Mouse (Mus musculus): ENCODE measurements around the gene Tectb.
A peak's percentile ranks its signal among the peaks of the same experiment; 100 is the strongest.

The Tectb gene

DNA sequence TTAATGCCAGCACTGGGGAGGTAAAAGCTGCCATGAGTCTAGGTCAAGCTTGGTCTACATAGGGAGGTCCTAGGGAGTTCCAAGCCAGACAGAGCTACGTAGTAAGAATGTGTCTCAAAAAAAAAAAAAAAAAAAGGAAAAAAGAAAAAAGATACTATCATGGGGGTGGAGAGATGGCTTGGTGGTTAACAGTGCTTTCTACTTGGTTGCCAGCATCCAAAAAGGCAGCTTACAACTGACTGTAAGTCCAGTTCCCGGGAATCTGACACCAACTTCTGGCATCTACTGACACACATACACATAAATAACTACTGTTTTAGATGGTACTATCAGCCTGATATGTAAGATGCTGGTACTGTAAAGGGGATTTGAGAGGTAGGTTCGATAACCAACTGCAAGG lies 28.6 kb downstream of the Tectb start:
- no peak for DNase-seq (ENCODE audit: low read depth)

DNA sequence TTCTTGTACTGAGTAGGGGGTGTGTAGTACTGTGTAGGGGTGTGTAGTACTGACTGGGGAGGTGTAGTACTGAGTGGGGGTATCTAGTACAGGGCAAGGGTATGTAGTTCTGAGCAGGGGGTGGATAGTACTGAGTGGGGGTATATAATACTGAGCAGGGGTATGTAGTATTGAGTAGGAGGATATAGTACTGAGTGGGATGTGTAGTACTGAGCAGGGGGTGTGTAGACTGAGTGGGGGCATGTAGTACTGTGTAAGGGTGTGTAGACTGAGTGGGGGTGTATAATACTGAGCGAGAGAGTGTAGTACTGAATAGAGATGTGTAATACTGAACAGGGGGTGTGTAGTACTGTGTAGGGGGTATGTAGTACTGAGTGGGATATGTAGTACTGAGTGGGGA lies 31.2 kb downstream of the Tectb start:
- no peak for DNase-seq (ENCODE audit: low read depth)

DNA sequence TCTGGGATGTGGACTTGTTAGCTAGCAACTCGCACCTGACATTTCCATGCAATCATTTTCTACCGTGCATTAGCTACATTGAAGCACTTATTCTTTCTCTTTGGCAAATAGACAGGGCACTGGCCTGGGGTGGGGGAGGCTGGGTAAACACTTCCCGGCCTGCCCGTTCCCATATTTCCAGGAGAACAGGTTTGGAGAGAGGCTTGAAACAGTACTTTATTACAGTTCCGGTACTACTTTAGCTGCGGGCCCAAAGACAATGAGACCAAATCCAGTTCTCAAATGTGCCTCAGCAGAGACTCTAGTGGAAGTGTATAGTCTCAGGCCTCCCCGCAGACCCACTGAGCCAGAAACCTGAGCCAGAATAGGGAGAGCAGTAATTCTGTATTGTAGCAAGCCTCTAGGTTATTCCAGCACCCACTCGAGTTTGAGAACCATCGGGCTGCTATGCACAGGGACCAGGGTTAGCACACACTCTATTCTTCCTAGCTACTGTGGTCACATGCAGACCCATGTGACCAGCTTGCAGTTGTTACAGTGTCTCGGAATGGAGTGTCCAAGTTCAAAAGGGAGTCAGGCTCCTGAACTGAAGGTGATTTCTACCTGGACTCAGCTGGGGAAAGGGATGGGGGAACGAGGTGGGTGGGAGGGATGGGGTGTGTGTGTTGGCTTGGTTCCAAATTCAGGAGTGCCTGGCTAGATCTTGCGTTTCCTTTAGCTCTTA lies 33.2 kb downstream of the Tectb start:
- no peak for DNase-seq (ENCODE audit: low read depth)

DNA sequence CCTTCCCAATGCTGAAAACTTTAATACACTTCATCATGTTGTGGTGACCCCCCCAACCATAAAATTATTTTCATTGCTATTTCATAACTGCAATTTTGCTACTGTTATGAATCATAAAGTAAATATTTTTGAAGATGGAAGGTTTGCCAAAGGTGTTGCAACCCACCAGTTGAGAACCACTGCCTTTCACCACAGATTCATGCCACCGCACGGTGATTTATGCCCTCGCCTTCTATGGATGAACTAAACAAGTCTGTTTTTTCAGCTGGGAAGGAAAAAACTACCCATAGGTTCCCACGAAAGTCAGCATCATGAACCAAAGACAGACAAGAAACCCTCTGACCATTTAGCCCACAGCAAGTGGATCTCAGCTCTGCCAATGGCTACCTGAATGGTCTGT lies 36.3 kb downstream of the Tectb start:
- DNase-seq (ENCODE audit: low read depth): no peak

DNA sequence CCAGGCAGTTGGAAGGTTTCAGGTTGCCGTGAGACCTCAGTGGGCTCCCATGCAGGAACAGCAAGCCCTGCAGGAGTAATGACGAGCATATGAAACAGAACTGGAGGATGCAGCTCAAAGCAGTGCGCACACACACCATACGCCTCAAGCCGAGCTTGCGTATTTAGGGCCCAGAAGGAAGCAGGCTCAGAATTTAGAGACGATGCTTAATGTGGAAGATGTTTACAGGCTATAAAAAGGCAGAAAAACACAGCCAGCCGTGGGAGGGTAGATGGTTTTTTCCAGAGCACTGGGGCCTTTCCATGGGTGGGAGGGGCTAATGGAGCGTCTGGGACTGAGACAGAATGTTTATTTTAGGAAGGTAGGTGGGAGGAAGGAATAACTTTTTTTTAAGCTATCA lies 36.8 kb downstream of the Tectb start:
- no peak for DNase-seq (ENCODE audit: low read depth)

DNA sequence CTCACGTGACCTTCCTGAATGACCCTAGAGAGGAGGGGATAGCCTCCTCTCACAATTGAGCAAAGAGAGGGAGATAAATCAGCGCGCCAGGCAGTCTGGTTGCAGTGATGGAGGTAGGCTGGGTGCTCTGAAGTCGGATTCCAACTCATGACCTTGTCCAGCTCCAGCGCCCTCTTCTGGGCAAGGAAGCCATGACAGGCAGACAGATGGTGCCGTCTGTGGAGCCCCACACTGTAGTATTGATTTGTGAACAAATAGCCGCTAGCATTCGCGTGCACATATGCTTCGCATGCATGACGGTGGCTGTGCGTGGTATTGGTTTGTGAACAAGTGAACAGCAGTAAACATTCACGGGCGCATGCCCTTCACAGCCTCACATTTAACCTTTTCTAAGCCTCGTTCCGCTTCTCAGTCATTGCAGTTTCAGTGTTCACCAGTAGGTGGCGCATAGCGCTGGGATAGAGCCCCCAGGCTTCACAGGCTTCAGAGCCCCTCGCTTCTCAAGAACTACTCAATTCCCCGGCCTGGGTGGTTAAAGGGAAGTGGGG lies 37.7 kb downstream of the Tectb start:
- DNase-seq (ENCODE audit: low read depth): peak; percentile 87

DNA sequence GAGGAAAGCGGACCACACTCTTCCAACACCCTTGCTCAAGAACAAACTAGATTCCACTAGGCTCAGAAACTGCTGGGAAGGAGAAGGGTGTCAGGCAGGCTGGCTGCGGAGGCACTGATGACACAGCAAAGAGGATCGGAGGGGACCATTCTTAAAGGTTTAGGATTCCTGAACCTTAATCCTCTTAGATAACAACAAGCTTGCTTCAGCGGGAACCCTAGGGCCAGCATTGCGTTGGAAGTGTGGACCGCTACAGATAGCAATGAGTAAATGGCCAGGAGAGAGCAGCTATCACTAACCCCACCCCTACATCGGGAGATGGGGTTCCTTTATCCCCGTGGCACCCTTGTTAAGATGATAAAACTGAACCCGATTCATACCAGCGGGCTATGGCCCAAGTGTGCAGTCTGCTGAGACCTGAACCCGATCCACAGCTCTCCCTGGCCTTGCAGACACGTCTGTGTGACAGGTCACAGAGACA lies 38.2 kb downstream of the Tectb start:
- no peak for DNase-seq (ENCODE audit: low read depth)

DNA sequence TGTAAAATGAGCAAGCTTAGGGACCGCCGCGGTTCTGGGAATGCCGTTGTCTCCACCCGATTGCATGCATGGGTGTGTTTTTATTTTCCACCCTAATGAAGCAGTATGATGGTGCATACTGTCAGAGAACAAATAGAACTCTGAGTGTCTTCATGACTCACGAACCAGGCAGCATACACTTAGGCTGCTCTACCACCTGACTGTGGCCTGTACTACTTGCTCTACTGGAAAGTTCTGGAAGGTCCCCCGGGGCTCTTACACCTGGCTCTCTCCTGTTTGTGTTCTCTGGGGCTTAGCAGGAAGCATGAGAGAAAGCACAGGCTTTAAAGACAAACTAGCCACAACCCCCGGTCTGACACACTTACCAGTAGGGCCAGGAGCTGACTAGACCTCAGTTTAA lies 38.8 kb downstream of the Tectb start:
- no peak for DNase-seq (ENCODE audit: low read depth)

DNA sequence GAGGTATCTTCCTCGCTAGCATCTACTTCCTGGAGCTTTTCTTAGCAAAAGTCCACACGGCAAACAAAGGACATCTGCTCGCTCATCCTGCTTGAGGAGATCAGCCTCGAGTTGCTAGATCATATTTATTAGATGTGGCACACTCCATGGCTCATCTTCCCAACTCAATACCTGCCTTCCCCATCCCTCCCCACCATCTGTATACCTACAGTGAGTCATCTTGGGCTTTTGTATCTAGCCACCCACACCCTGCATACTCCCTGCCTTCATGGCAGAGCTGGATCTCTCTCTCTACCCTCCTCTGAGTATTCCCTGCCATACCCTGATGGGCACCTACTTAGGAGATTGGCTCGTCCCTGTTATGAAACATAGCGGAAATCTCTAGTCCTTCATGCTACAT lies 40.7 kb downstream of the Tectb start:
- DNase-seq (ENCODE audit: low read depth): no peak

DNA sequence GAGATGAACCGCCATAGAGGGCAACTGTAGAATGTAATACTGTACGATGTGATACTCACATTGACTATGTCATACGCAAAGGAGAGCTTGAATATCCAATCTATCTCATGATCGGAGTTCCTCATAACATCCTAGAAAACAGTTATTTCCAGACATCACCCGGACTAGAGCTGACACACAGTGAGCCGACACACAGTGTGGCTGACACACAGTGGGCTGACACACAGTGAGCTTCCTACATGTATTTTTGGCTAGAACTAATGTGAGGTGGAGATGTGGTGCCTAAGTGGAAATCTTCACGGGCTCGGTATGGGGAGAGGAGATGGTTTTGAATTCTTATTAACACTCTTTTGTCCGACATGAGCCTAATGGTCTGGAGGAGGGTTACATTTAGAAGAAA lies 41.7 kb downstream of the Tectb start:
- DNase-seq (ENCODE audit: low read depth): no peak

DNA sequence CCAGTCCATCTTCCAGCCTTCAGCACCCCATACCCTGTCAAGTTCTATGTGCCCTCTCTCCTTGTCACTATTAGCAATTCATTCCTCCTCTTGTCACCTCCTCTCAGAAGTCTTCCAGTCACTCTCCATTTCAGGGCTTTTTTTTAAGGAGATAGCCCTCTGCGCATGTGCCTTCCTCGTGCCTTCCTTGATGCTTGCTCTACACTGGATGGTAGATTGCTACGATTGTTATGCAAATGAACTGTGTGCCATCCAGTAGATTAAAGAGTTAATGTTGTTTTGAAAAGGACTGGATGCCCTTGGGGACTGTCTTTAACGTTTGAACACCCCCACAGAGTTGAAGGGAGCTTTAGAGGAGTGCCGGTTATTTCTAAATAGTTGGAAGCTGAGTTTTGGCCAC lies 46.1 kb downstream of the Tectb start:
- DNase-seq (ENCODE audit: low read depth): no peak

DNA sequence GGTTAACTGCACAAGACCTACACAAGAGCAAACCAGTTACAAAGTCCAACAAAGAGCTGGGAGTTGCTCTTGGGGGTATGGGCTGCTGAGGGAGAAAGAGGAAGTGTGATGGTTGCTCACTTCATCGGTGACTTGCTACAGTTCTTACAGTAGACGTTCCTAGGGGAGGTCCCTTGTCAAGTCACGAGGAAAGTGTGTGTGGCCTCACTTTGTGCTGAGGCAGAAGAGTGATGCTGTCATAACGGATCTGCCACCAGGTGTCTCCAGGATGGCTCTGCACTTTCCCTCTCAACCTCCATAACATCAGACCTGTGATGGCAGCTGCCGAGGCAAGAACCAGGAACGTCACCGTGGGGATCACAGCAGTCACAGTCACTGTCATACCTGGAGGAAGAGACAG lies 46.6 kb downstream of the Tectb start:
- DNase-seq (ENCODE audit: low read depth): peak; percentile 19

DNA sequence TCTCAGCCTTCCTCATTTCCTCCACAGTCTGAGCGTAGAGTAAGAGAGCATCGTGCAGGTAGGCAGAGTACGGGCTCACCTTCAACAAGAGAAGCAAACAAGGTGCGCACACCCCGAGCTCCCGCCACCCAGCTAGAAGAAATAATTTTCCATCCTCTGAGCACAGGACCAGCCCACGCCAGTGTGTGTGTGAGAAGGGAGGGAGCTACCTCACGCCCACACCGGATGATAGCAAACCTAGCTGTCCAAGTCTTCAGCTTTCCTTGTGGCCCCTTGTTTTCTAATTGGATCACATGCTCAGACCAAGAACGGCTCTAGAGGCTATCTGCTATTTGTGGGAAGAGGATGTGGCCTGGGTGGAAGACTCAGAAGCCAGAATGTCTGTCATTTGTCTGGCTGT lies 50.5 kb downstream of the Tectb start:
- DNase-seq (ENCODE audit: low read depth): no peak

DNA sequence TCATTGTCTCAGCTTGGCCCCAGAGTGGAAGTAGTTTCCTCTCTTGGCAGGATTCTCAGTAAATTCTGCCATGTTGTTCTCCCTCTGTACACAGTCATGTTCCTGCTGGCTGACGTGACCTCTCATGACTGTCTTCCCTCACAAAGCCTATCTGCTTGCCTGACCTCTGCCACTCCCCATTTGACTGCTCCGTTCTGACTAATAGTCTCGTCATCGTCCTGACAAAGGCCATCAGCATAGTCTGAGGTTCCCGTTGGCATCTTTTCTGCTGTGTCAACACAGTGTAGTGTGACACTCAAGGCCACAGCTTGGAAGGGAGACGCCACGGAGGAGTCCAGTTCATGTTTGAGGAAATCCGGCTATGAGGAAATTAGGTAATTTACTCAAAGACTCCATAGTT lies 51.6 kb downstream of the Tectb start:
- DNase-seq (ENCODE audit: low read depth): no peak

DNA sequence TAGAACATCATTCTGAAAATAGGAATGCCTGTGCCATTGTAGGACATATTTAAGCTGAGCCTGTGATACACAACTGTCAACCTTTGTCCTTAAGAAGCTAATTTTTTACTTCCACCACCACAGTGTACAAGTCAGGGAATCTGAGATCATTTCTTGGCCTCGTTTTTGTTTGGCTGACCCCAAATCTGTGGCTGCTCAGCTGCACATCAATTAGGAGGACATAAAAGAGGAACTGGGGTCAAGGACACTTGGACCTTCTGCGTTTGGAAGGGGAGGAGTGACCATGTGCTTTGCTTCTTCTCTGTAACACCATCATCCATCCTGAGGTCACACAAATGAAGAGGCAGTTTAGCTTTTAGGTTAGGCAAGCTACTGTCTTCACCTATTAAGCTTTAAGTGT lies 55.5 kb downstream of the Tectb start:
- DNase-seq (ENCODE audit: low read depth): no peak

DNA sequence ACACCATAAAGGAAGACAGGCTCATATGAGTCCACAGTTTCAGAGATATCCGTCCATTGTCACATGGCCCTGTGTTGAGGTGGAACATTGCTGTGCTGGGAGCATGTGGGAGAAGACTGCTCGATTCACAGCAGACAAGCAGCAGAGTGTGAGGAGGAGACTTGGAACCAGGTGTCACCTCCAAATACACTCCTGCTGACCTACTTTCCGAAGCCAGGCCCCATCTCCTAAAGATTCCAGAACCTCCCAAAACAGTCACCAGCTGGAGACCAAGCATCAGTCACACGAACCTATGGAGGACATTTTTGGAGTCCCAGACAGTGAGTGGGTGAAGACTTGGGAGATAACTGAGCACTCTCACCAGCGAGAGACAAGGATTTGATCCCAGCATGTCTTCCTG lies 56.0 kb downstream of the Tectb start:
- DNase-seq (ENCODE audit: low read depth): no peak

DNA sequence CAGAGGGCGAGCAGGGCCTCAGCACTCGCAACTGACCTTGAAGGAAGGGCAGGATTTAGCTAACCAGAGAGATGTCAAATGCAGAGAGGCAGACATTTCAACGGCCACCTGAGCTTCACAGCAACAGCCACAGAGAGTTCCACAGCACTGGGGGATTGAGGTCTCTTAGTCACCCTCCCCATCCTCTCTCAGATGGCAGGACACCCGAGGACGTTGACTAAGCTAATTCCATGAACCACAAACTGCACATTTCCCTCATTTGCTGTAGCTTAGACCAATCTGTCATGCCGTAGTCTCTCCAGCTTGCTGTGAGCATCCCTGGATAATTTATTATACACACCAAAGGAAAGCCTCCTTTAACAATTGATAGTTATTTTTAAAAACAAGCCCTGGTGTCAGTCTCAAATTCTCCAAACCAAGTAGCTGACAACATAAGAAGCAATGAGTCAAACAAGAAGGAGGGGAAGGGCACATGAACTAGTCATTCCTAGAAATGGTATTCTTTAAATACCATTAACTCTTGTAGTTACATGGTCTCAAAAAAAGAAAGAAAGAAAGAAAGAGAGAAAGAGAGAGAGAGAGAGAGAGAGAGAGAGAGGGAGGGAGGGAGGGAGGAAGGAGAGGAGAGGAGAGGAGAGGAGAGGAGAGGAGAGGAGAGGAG lies 59.4 kb downstream of the Tectb start:
- no peak for DNase-seq (ENCODE audit: low read depth)

DNA sequence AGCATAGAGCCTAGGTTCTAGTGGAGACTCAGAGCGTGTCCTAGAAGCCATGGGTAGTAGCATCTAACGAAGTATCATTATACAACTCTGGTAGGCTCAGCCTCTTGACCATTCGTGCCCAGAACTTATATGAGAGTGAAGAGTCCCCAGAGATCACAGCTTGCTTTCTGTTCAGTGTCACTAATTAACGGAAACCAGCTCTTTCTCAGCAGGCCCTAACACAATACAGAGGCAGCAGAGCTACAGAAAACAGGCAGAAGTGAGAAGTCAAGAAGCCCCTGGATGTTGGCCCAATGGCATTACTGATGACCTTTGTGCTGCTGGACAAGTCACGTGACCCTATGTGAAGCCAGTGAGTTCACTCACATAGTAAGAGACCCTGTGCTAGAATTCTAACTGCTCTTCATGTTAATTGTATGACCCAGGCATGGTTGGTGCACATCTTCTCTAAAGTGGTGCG lies 60.7 kb downstream of the Tectb start, which contains the start of gene Gucy2g:
Gucy2g (minus strand) TSS at position 51 of the 460 bp plus-strand sequence.
- no peak for DNase-seq (ENCODE audit: low read depth)

DNA sequence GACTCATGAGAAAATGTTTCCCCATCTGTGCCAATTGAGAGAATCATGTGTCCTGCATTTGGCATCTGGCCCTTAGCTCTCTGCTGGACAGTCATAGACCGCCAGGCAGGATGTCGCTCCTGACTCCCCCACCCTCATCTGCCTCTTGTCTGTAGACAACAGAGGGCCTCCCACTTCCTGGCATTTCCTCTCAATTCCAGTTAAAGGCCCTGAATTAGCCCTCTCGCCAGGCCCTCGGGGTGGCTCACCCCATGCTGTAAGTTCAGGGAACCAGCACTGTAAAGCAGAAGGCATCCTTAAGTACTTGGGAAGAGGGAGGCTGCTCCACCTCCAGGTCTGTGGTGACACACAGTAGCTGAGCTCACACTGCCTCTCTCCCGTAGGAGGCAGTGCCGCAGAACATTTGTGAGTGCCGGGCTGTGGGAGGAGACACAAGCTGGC lies 64.3 kb downstream of the Tectb start:
- no peak for DNase-seq (ENCODE audit: low read depth)

Data from induced T-regulatory cell, adult 2 months (primary cell).